Comparison of ENCODE assay signal across 20 mouse cellular contexts in genomic region chr12:70997225-70997624, GRCm38 (mm10). TPM values are rescaled to one million over a fixed set of nuclear protein-coding genes. Genes with fewer than 3 reads are reported as not detected.
DNase-seq lines count a peak whose midpoint lies in the region; ATAC-seq and TF ChIP-seq lines count a peak whose summit lies in the region.
"Had no signal": no experiment of that assay in that cellular context is flagged by ENCODE, and none has a peak within 500 bp of the region (broad histone marks: within the 10 kb centered on the region; RNA-seq: fewer than 3 reads in every experiment).

No protein-coding gene starts in this region.

- no peaks in the 10 kb centered on the region for H3K4me1 ChIP-seq in intestine, postnatal 0 days (replicated peaks; ENCODE audit: control insufficient read depth, insufficient read depth, low read length)
- H3K4me1 ChIP-seq in intestine, embryonic 15.5 days (replicated peaks): peaks cover 5% of the 10 kb centered on the region
- H3K4me1 ChIP-seq in liver, postnatal 0 days (ENCODE audit: insufficient read depth): peaks cover 13% of the 10 kb centered on the region
- peaks cover 12% of the 10 kb centered on the region for H3K4me1 ChIP-seq in liver, embryonic 12.5 days
- H3K4me1 ChIP-seq in ES-E14 (ENCODE audit: control insufficient read depth in 2 of 2, insufficient read depth in 2 of 2, low read length in 2 of 2, poor library complexity in 1 of 2): peaks cover 0 to 2% of the 10 kb centered on the region in 2 experiments; a peak in 1 of 4 replicates
- no peaks in the 10 kb centered on the region for H3K4me1 ChIP-seq in stomach, postnatal 0 days (replicated peaks; ENCODE audit: control insufficient read depth, insufficient read depth)
- H3K4me1 ChIP-seq: embryonic facial prominence, embryonic 10.5 days had no signal

- H3K4me2 ChIP-seq in intestine, postnatal 0 days (replicated peaks; ENCODE audit: low read depth): no peak overlapping the region
- no peak overlapping the region for H3K4me2 ChIP-seq in intestine, embryonic 15.5 days (replicated peaks)
- no peak overlapping the region for H3K4me2 ChIP-seq in liver, postnatal 0 days (ENCODE audit: low read depth, low read length)
- H3K4me2 ChIP-seq in liver, embryonic 12.5 days: no peak overlapping the region
- no peak overlapping the region for H3K4me2 ChIP-seq in stomach, postnatal 0 days (replicated peaks; ENCODE audit: low read depth)
- H3K4me2 ChIP-seq: hindbrain, embryonic 13.5 days had no signal

- H3K27me3 ChIP-seq in intestine, postnatal 0 days (replicated peaks; ENCODE audit: control insufficient read depth, insufficient read depth, low read length): no peaks in the 10 kb centered on the region
- H3K27me3 ChIP-seq in intestine, embryonic 15.5 days (replicated peaks): no peaks in the 10 kb centered on the region
- H3K27me3 ChIP-seq in liver, postnatal 0 days (ENCODE audit: insufficient read depth, low read length): no peaks in the 10 kb centered on the region
- H3K27me3 ChIP-seq in liver, embryonic 12.5 days (replicated peaks): no peaks in the 10 kb centered on the region
- no peaks in the 10 kb centered on the region for H3K27me3 ChIP-seq in stomach, postnatal 0 days (ENCODE audit: control insufficient read depth, insufficient read depth, low read length)
- H3K27me3 ChIP-seq: hindbrain, embryonic 13.5 days; Patski had no signal

- no peak for DNase-seq in liver, postnatal 0 days
- no peak for DNase-seq in ES-E14 (ENCODE audit: low read depth, low spot score)
- DNase-seq in stomach, postnatal 0 days (ENCODE audit: low spot score): no peak
- no peak for DNase-seq in frontal cortex, postnatal 25 days (ENCODE audit: low spot score in 2 of 2)
- DNase-seq in left cerebral cortex, postnatal 36 days (ENCODE audit: low spot score in 2 of 2): no peak
- DNase-seq: adrenal gland, adult 8-10 months; adrenal gland, postnatal 36 days; cerebellum, adult 2 months; cerebellum, postnatal 10 days; gastrocnemius, postnatal 36 days; heart, adult 11 months; heart, postnatal 10 days had no signal

- H3K27ac ChIP-seq in intestine, postnatal 0 days (ENCODE audit: low read depth, low read length): no peak overlapping the region
- no peak overlapping the region for H3K27ac ChIP-seq in intestine, embryonic 15.5 days
- H3K27ac ChIP-seq in liver, postnatal 0 days (ENCODE audit: low read depth): no peak overlapping the region
- no peak overlapping the region for H3K27ac ChIP-seq in liver, embryonic 12.5 days
- no peak overlapping the region for H3K27ac ChIP-seq in ES-E14 (ENCODE audit: insufficient read depth, low read depth, low read length, poor library complexity, severe bottlenecking)
- no peak overlapping the region for H3K27ac ChIP-seq in stomach, postnatal 0 days (replicated peaks)
- H3K27ac ChIP-seq: embryonic facial prominence, embryonic 10.5 days; hindbrain, embryonic 13.5 days; hindbrain, postnatal 0 days had no signal

- WGBS in intestine, postnatal 0 days: 91% methylated on average over 5 of the region's 5 CpGs
- 88% methylated on average over 5 of the region's 5 CpGs for WGBS in intestine, embryonic 15.5 days
- 88% methylated on average over 5 of the region's 5 CpGs for WGBS in liver, postnatal 0 days (ENCODE audit: insufficient replicate concordance)
- WGBS in liver, embryonic 12.5 days (ENCODE audit: insufficient replicate concordance): 88% methylated on average over 5 of the region's 5 CpGs
- WGBS in stomach, postnatal 0 days: 92% methylated on average over 5 of the region's 5 CpGs

- ATAC-seq in intestine, postnatal 0 days: no peak
- ATAC-seq in intestine, embryonic 15.5 days: no peak
- no peak for ATAC-seq in liver, postnatal 0 days
- ATAC-seq in liver, embryonic 12.5 days: no peak
- no peak for ATAC-seq in stomach, postnatal 0 days (ENCODE audit: low FRiP score, low TSS enrichment)
- ATAC-seq: forebrain, embryonic 14.5 days; hindbrain, postnatal 0 days; Patski had no signal

- peak; percentile 17; the same call in 1 of the 2 replicates for TF ChIP-seq CTCF in intestine, postnatal 0 days (IDR thresholded peaks at IDR 0.05; ENCODE audit: low read depth)
- TF ChIP-seq CTCF in liver, postnatal 0 days (IDR thresholded peaks at IDR 0.05; ENCODE audit: low read depth): peak; percentile 25; the same call in 1 of the 2 replicates
- peak; percentile 19; the same call in 1 of the 2 replicates for TF ChIP-seq CTCF in stomach, postnatal 0 days (IDR thresholded peaks at IDR 0.05; ENCODE audit: low read depth)

- H3K9ac ChIP-seq in intestine, postnatal 0 days (ENCODE audit: low read depth, low read length): no peak overlapping the region
- no peak overlapping the region for H3K9ac ChIP-seq in intestine, embryonic 15.5 days
- no peak overlapping the region for H3K9ac ChIP-seq in liver, postnatal 0 days (replicated peaks)
- no peak overlapping the region for H3K9ac ChIP-seq in liver, embryonic 12.5 days
- no peak overlapping the region for H3K9ac ChIP-seq in ES-E14 (ENCODE audit: insufficient read depth, low read depth, low read length, poor library complexity, severe bottlenecking)
- H3K9ac ChIP-seq in stomach, postnatal 0 days (ENCODE audit: low read length): no peak overlapping the region
- H3K9ac ChIP-seq: hindbrain, embryonic 13.5 days had no signal

- in situ Hi-C loops in ES-E14 (cut with MboI; ENCODE audit: low sequenced_read_pairs in 2 of 2, unreplicated experiment in 2 of 2): no loop called here

- intact Hi-C loops in left cerebral cortex, postnatal 36 days (cut with DNase I): no loop called here

- H3K36me3 ChIP-seq in intestine, postnatal 0 days (ENCODE audit: control insufficient read depth, insufficient read depth): peaks cover 32% of the 10 kb centered on the region
- peaks cover 6% of the 10 kb centered on the region for H3K36me3 ChIP-seq in intestine, embryonic 15.5 days
- peaks cover 35% of the 10 kb centered on the region for H3K36me3 ChIP-seq in liver, postnatal 0 days (replicated peaks; ENCODE audit: insufficient read depth, low read length)
- H3K36me3 ChIP-seq in liver, embryonic 12.5 days: peaks cover 69% of the 10 kb centered on the region
- peaks cover 10% of the 10 kb centered on the region for H3K36me3 ChIP-seq in ES-E14 (ENCODE audit: control insufficient read depth, insufficient read depth, low read length, poor library complexity, severe bottlenecking)
- peaks cover 2% of the 10 kb centered on the region; the same call in 1 of the 2 replicates for H3K36me3 ChIP-seq in stomach, postnatal 0 days (ENCODE audit: control insufficient read depth, insufficient read depth, low read length)

- H3K4me3 ChIP-seq in intestine, postnatal 0 days (ENCODE audit: low read depth, low read length): no peak overlapping the region
- H3K4me3 ChIP-seq in intestine, embryonic 15.5 days (replicated peaks): no peak overlapping the region
- no peak overlapping the region for H3K4me3 ChIP-seq in liver, postnatal 0 days (ENCODE audit: low read depth, low read length)
- no peak overlapping the region for H3K4me3 ChIP-seq in liver, embryonic 12.5 days
- H3K4me3 ChIP-seq in ES-E14 (ENCODE audit: insufficient read depth in 1 of 2, low read depth in 1 of 2, low read length in 2 of 2, poor library complexity in 1 of 2, severe bottlenecking in 1 of 2): no peak overlapping the region
- no peak overlapping the region for H3K4me3 ChIP-seq in stomach, postnatal 0 days (ENCODE audit: low read depth, low read length)
- H3K4me3 ChIP-seq: embryonic facial prominence, embryonic 10.5 days; hindbrain, embryonic 13.5 days had no signal

- no peaks in the 10 kb centered on the region for H3K9me3 ChIP-seq in intestine, postnatal 0 days (ENCODE audit: control insufficient read depth)
- no peaks in the 10 kb centered on the region for H3K9me3 ChIP-seq in intestine, embryonic 15.5 days
- no peaks in the 10 kb centered on the region for H3K9me3 ChIP-seq in liver, postnatal 0 days (ENCODE audit: low read length)
- no peaks in the 10 kb centered on the region for H3K9me3 ChIP-seq in liver, embryonic 12.5 days (replicated peaks)
- H3K9me3 ChIP-seq in ES-E14 (ENCODE audit: control insufficient read depth, insufficient read depth, low read depth, low read length): no peaks in the 10 kb centered on the region
- no peaks in the 10 kb centered on the region for H3K9me3 ChIP-seq in stomach, postnatal 0 days (ENCODE audit: control insufficient read depth, low read length)
- H3K9me3 ChIP-seq: embryonic facial prominence, embryonic 10.5 days; hindbrain, embryonic 13.5 days had no signal

- TF ChIP-seq EP300 in liver, postnatal 0 days (IDR thresholded peaks at IDR 0.05; ENCODE audit: low read depth): no peak
- TF ChIP-seq EP300 in stomach, postnatal 0 days (optimal IDR thresholded peaks at IDR 0.05): no peak

TF ChIP-seq in ES-E14, 5 proteins besides CTCF, POLR2A, EP300 and RAD21 (continues in another document):
- no peak for TF ChIP-seq CHD2 (IDR thresholded peaks at IDR 0.05; ENCODE audit: low read depth, low read length)

RNA-seq across cellular contexts. Expression of gene Arid4a, which starts 18.6 kb away (rescaled TPM):
- polyA plus RNA-seq in intestine, postnatal 0 days (2015; fragmentation: Nextera tagmentation; extraction: Ambion mirVana): 23.2 and 27.4 TPM in 2 replicates
- polyA plus RNA-seq in intestine, embryonic 15.5 days (2015; fragmentation: Nextera tagmentation; extraction: Ambion mirVana): 35.0 and 39.3 TPM in 2 replicates
- polyA plus RNA-seq in liver, postnatal 0 days (2015; fragmentation: Nextera tagmentation; extraction: Ambion mirVana): 19.3 and 20.6 TPM in 2 replicates
- polyA plus RNA-seq in liver, embryonic 12.5 days (2016; fragmentation: Nextera tagmentation; extraction: Ambion mirVana): 23.4 and 24.1 TPM in 2 replicates
- 10.4 and 10.9 TPM in 2 replicates for total RNA-seq in ES-E14 (2012; rRNA removed)
- 22.4 and 23.3 TPM in 2 replicates for polyA plus RNA-seq in stomach, postnatal 0 days (2015; fragmentation: Nextera tagmentation; extraction: Ambion mirVana)
- total RNA-seq in left cerebral cortex, postnatal 36 days (2021): 10 to 100 TPM; 32.0 to 36.5 TPM

RNA-seq across cellular contexts. Expression of gene Psma3, which starts 22.8 kb away (rescaled TPM):
- polyA plus RNA-seq in intestine, postnatal 0 days (2015; fragmentation: Nextera tagmentation; extraction: Ambion mirVana): 365 and 387 TPM in 2 replicates
- 593 and 607 TPM in 2 replicates for polyA plus RNA-seq in intestine, embryonic 15.5 days (2015; fragmentation: Nextera tagmentation; extraction: Ambion mirVana)
- polyA plus RNA-seq in liver, postnatal 0 days (2015; fragmentation: Nextera tagmentation; extraction: Ambion mirVana): 288 and 297 TPM in 2 replicates
- 468 and 481 TPM in 2 replicates for polyA plus RNA-seq in liver, embryonic 12.5 days (2016; fragmentation: Nextera tagmentation; extraction: Ambion mirVana)
- 209 and 306 TPM in 2 replicates for total RNA-seq in ES-E14 (2012; rRNA removed)
- polyA plus RNA-seq in stomach, postnatal 0 days (2015; fragmentation: Nextera tagmentation; extraction: Ambion mirVana): 469 and 479 TPM in 2 replicates
- 100 to 1,000 TPM; 175 to 184 TPM for total RNA-seq in left cerebral cortex, postnatal 36 days (2021)

RNA-seq across cellular contexts. Expression of gene Actr10, which starts 59.6 kb away (rescaled TPM):
- 164 and 181 TPM in 2 replicates for polyA plus RNA-seq in intestine, postnatal 0 days (2015; fragmentation: Nextera tagmentation; extraction: Ambion mirVana)
- 192 and 223 TPM in 2 replicates for polyA plus RNA-seq in intestine, embryonic 15.5 days (2015; fragmentation: Nextera tagmentation; extraction: Ambion mirVana)
- polyA plus RNA-seq in liver, postnatal 0 days (2015; fragmentation: Nextera tagmentation; extraction: Ambion mirVana): 108 and 109 TPM in 2 replicates
- 130 and 134 TPM in 2 replicates for polyA plus RNA-seq in liver, embryonic 12.5 days (2016; fragmentation: Nextera tagmentation; extraction: Ambion mirVana)
- total RNA-seq in ES-E14 (2012; rRNA removed): 68.8 and 86.2 TPM in 2 replicates
- 193 and 199 TPM in 2 replicates for polyA plus RNA-seq in stomach, postnatal 0 days (2015; fragmentation: Nextera tagmentation; extraction: Ambion mirVana)
- 100 to 1,000 TPM; 146 to 163 TPM for total RNA-seq in left cerebral cortex, postnatal 36 days (2021)
